Mouse (Mus musculus) left cerebral cortex, adult 11 months (tissue): ENCODE data around the gene Ush1g.
A peak's percentile ranks its signal among the peaks of the same experiment; 100 is the strongest.

Source experiments
- DNase-seq: peaks from one replicate; pipeline ENCODE4 v3.0.0; 2022; ENCODE audit warnings: low spot score

The Ush1g gene

GRCm38 (mm10) chr11:115288305-115288704, 33.5 kb downstream of the Ush1g start:
- no peak for DNase-seq

- no peak for DNase-seq
Measured at GRCm38 (mm10) chr11:115287386-115287785, 34.5 kb downstream of the Ush1g start.

GRCm38 (mm10) chr11:115286201-115286993, 35.4 kb downstream of the Ush1g start:
- DNase-seq = no peak

GRCm38 (mm10) chr11:115285282-115285681, 36.6 kb downstream of the Ush1g start:
- DNase-seq = no peak

DNA sequence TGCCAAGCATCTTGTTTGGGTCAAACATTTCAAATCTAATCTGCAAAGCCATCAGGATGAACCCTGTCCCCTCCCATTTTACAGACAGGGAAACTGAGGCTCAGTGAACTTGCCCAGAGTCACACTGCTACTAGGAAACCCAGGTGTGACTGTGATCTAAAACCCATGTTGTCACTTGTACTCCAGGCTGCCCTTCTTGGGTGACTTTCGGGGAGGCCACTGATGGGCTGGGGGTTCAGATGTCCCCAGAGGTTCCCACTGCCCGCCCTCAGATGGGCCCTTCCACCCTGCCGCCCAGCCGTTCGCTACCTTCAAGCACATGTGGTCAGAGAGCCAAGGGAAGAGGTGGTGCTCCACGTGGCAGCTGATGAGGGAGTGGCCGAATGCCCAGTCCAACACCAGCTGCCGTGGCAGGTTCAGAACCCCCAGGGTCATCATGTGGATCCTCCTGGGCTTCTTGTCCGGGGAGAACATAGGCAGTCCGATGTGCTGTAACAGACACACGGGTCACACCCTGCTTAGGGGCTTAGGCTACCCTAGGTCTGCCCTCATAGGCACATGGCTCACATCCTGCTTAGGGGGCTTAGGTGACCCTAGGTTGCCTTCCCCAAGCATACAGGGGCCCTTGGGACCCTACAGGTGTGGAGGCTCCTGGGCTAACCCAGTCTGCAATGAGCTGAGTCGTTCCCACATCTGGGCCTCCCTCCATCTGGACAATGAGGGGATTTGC, 37.8 kb downstream of the Ush1g start:
- no peak for DNase-seq

DNA sequence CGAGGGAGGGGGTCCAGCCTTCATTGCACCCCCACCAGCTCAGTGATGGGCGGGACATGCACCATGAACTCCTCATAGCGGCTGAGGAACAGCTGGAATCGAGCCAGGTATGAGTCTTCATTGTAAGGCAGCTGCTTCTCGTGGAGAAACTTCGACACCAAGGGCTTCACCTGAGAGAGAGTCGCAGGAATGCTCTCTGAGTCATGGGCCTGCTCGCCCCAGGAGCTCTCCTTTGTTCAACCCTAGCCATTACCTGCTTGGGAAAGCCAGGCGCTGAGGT, 38.4 kb downstream of the Ush1g start:
- DNase-seq = no peak

DNA sequence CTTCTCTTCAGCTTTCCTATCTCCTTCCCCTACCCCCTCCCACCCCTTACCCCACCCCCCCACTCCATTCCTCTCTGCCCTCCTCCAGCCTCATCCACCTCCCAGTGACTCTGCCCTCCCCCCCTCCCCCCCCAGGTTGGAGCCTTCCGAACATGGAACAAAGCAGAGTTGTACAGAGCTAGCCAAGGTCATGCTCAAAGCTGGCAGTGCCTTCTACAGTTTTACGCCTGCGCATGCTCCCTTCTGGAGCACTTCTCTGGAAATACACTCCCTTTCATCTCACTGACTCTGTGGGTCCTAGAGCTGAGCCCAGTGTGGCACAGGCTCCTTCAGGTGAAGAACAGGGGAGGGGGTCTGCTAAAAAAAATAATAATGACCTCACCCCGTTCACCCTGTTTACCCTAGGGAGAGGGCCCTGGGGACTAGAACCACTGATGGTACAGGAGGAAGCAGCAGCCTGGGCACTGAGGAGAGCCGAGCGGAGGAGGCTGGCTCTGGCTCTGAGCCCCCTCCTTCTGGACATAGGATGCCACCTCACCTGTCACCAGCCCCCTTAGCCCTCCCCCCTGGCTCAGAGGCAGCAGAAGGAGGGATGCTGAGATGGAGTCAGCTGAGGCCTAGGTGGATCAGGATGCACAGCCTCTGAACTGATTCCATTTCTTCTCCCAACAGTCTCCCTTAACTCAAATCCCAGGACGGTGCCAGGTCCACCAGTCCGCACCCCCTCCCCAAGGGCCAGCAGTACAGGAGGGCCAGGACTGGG, 38.9 kb downstream of the Ush1g start:
- no peak for DNase-seq

DNA sequence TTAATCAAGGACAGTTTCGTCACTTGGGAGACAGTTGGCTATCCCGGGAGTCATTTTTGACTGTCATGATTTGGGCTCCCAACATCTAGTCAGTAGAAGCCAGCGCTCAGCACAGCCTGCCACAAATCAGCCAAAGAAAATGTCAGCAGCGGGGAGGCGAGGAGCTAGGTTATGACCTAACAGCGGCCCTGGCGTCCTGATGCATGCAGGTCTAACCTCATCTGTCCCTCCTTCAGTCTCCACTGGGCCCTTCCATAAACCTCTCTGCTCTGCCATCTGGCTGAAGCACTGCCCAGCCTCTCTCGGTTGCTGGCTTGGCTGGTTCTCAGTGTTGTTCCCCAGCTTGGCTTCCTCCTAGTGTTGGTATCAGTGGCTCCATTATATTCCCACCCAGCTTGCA, 39.5 kb downstream of the Ush1g start:
- DNase-seq = no peak

GRCm38 (mm10) chr11:115279726-115280125, 42.1 kb downstream of the Ush1g start:
- no peak for DNase-seq

- no peak for DNase-seq
Measured at GRCm38 (mm10) chr11:115278176-115278575, 43.7 kb downstream of the Ush1g start.

- DNase-seq = no peak
Measured at GRCm38 (mm10) chr11:115277604-115277975, 44.3 kb downstream of the Ush1g start.

DNA sequence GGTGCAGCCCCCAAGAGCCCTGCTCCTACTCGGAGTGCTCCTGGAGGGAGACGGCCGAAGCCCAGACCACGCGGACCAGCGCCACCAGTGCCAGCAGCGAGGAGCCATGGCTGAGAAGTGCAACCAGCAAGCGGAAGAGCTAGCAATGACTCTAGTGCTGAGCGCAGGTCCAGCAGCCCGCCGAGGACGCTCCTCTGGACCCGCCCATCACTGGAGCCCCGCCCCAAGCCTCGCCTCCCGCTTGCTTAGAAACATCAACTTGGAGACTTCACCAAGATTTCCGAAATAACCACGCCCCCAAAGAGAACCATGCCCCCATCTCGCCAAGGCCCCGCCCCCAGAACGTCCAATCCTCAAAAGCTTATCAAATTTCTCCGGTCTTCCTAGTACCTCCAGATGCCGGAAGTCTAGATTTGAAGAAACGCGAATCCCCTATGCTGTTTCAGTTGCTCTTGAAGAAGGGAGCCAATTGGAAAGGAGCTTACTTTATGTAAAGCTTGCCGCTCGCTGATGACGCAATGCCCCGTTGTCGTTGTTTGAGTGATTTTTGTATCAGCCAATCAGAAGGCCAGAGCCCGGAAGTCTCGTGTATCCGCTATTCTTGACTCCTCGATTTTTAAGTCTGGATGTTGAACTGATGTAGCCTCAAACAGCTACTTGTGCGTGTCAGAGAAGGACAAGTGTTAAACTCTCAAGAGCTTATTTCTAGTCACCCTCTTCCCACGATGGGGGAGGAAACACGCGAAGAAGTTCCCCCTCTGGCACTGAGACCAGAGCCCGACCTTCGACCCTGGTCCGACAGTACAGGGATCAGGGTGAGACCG, 44.8 kb downstream of the Ush1g start, which contains the start of gene Fdxr:
Fdxr (minus strand) TSS at position 271 of the 824 bp plus-strand sequence.
- peak; percentile 98 for DNase-seq

DNA sequence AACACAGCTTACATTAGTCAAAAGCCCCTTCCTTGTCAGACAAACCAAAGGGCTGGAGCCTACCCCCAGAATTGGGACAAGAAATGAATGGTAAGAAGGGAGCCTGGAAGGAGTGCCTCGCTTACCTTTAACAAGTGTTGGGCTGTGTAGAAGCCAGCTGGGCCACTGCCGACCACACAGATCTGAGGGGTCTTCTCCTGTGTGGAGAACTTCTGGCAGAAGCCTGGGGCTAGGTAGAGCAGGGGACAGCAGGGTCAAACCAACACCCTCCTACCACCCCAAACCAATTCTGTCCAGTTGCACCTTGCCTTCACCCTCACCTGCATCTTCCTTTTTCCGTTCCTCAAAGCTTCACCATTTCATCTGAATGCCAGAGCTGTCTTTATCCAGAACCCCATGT, 45.9 kb downstream of the Ush1g start:
- DNase-seq = no peak

GRCm38 (mm10) chr11:115275509-115275908, 46.3 kb downstream of the Ush1g start:
- no peak for DNase-seq

DNA sequence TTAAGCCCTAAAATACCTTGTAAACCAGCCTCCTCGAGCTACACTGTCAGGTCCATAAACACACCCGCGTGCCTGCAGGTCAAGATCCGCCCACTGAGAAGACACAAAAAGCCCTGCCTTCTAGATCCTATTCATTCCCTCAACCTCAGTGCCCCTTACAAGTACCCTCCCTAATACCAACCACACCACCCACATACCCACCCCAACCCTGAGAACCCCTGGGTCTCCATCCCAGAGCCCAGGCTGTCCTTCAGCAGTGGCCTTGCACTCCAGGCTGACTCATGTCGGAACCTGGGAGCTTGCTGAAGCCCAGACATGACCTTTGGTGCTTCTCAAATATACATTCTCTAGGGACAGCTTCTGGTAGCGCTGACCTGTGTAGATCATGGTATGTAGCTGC, 47.1 kb downstream of the Ush1g start:
- DNase-seq = no peak

DNA sequence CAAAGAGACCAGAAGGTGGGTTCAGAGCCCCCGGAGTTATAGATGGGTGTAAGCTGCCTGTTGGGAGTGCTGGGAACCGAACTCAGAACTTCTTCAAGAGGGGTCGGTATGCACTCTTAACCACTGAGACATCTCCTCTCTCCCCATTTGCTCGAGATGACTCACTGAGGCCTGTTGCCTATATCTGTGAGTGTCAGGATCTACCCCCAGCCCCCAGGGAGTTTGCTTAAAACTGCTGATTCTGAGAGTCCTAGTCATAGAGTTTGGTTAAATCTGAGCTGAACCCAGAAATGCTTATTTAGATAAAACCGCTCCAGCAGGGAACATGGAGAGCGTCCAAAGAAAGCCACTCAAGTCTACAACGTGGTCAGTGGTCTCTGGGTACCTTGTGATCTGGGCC, 47.7 kb downstream of the Ush1g start:
- no peak for DNase-seq

DNA sequence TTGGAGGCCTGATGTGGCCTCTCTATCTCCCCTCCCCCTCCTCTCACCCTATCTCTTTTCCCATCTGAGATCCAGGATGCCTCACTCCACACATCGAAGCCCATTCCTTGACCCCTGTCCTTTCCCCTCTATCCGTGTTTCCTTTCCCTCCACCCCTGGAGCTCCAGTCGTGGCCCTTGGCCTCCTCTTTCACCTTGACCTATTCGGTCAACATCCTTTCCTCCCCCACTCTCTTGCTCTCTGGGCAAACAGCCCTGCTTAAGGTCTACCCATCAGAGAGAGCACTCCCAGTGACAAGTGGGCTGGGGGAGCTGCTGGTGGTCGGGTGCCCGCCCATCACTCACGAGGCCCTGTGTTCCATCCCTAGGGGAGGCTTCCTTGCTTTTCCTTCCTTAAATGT, 48.1 kb downstream of the Ush1g start:
- no peak for DNase-seq

GRCm38 (mm10) chr11:115272894-115273498, 48.8 kb downstream of the Ush1g start:
- no peak for DNase-seq

DNA sequence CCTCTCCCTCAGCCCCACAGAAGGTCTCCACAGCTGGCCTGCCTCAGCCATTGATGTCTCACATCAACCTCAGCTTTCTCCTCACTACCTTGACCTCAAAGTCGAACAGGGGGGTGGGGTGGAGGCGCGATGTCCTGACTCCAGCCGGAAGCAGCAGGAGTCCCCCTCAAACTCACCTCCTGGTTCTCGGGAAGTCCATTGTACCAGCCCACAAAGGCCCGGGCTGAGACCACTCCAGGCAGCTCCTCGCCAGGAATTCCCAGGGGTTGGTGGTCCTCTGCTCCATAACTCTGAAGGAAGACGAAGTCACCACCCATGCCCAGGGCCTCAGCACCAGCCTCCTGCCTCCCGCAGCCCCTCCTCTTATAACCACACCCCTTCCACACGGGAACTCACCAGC, 50.4 kb downstream of the Ush1g start:
- no peak for DNase-seq

DNA sequence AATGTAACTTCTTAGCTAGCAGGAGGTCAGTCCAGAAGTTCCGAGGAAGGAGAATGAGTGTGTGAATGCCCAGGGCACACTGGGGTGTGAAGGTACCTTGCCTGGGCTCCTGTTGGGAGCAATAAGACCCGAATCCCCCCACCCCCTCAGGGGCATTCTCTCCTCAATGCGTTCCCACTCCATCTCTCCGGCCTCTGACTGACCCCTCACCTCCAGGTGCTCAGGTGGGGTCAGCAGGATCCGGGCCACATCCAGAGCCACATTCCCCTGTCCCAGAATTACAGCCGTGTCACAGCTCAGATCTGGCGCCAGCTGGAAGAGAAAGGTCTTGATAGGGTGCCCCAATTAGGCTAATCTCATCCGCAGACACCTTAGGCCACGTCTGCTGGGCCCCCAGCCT, 50.8 kb downstream of the Ush1g start:
- no peak for DNase-seq

- peak; percentile 76 for DNase-seq
Measured at GRCm38 (mm10) chr11:115270148-115270861, 51.5 kb downstream of the Ush1g start.
